Mouse (Mus musculus) heart, postnatal 0 days (tissue): ENCODE measurements at regions not wholly inside any gene's neighbourhood (a gene's known extent, or its start where the extent isn't known, plus 50 kb on each side); places are given as distances from the start of the nearest gene placed in this dataset.

Experiments
- CTCF ChIP-seq: IDR thresholded peaks from 2 replicates; pipeline ENCODE4 v1.5.1; 2016; ENCODE audit warnings: antibody characterized with exemption, control low read depth, low read depth
- EP300 ChIP-seq: IDR thresholded peaks from 2 replicates; pipeline ENCODE4 v1.6.1; 2016; ENCODE audit warnings: antibody characterized with exemption, low read depth

- TF ChIP-seq CTCF: no peak
- no peak for TF ChIP-seq EP300
These were observed 97.2 kb upstream of the Otx2 start for GRCm38 (mm10) chr14:48770832-48771231.
